Mouse (Mus musculus): ENCODE data around the gene Fat4.

GRCm38 (mm10) chr3:38849536-38849935 is 37.2 kb upstream of the Fat4 start:
- TF ChIP-seq CTCF (IDR thresholded peaks at IDR 0.05; ENCODE audit: low read depth, low read length) (no peak), POLR2A (IDR thresholded peaks at IDR 0.05; ENCODE audit: borderline replicate concordance, low read depth, low read length) (no peak)

Data from bone marrow macrophage, adult 2 months (primary cell).